Mouse (Mus musculus) mouse embryonic stem cell (cell line): ENCODE measurements around the gene Taar6.

Experiments
- in situ Hi-C, 2 experiments: fragments of 300-500 bp; cut with MboI; formaldehyde crosslinking; loops; 1 replicate in 1 of 2; 3 replicates in 1 of 2; pipeline ENCODE4 v1.14.3; 2019 to 2020; ENCODE audit warnings: low sequenced_read_pairs in 2 of 2, low pct_unique_long_range_greater_than_20kb in 1 of 2, mixed read lengths in 1 of 2; ENCODE audit not compliant: unreplicated experiment in 1 of 2

The Taar6 gene

DNA sequence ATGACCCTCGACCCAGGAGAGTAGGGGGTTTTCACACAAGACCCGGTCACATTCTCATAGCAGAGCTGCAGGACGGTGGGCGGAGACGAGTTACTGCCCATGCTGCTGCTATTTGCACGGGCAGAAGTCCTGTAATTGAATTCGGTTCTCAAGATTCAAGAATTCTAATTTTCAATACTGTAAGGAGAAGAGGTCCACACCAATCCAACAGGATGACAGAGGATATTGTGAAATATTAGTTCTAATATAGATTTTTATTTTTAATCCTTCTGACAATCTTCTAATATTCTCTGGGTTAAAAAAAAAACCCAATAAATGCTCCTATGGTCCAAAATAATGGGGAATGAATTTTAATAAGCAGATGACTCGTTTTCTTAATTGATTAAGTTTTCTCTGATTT lies at the start of gene Taar6:
TSS of gene Taar6 (minus strand) at position 101 of the 400 bp plus-strand sequence.
- in situ Hi-C loops, result loop anchor here (10.0 to 25.0 kb wide), 3 partner anchors 102 to 327 kb away; partner anchors contain the start of genes Taar8a (in 1 of the 2) and Taar8b (in 1 of the 2)

GRCm38 (mm10) chr10:24031347-24031746 lies 45.9 kb upstream of the Taar6 start:
- in situ Hi-C loops, result no loop called here

DNA sequence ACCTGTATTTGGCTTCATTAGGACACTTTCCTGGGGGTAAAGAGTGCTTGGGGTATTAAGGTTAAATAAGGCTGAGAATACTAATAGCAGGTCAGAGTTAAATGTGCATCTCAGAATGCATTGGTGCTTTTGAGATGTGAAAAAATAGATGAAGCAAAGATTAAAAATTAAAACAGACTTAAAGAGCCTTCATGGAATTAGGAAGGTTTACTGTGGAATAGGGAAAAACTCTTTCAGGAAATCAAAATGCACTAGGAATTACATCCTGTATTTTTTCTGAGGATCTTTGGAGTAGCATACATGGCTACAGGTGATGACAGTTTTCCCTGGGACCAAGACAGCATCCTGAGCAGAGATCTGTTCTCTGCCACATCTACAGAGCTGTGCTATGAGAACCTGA lies 41.5 kb upstream of the Taar6 start, which contains the start of gene Taar7d:
TSS of gene Taar7d (plus strand) at position 301 of the 400 bp plus-strand sequence.
- in situ Hi-C loops, result no loop called here

DNA sequence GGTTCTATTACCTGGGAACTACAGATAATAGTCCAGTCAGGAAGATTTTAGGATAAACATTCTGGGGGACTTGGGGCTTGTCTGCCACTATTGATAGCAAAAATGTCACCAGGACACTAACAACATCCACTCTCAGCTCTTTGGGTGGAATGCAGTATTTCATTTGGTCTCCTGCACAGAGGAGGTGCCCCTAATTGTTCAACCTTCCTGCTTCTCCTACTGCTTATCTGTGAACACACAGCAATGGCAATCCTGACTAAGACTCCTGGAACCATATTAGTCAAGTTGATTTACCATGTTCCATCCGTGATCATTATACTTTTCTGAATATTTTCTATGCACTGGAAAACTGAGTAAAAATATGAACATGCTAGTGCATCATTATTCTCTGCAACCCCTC lies 22.7 kb upstream of the Taar6 start:
- in situ Hi-C loops, result no loop called here

DNA sequence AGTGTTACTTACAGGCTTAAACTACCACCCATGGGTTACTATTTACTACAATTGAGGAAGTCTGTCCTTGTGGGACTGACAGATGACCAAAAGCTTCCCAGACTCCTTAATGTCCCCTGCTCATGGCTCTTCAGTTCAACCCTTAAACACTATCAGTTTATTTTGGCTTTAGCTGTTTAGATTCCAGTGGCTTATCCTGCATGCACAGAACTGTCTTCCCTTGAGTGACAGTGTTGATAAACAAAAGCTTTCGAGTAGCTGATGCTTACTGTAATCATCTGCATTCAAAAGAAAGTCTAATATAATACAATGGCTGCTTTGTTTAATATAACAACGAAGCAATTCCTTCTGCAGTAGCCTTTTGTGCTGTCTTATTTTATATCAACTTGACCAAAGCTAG lies 21.6 kb upstream of the Taar6 start:
- in situ Hi-C loops, result no loop called here

DNA sequence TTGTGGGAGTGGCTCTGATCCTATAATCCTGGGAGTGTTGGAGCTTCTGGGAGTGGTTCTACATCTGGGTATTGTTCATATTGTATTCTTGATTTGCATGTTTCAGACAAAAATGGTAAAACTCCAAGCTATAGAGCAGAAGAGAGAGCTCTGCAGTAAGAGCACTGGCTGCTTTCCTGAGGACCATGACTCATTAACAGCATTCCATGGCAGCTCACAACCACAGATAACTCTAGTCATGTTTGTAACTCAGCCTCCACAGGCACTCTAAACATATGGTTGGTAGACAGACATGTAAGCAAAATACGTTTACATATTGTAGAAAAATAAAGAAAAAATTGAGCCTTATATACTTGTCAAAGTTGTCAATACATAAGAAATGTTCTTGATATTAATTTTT lies 21.0 kb upstream of the Taar6 start:
- in situ Hi-C loops, result no loop called here

- in situ Hi-C loops, result loop anchor here (25.0 kb wide), 2 partner anchors 88 to 313 kb away; partner anchors contain the start of genes Taar8a (in 1 of the 2) and Taar8b (in 1 of the 2)
Measured at GRCm38 (mm10) chr10:23999639-24000038, 14.2 kb upstream of the Taar6 start, which contains the start of gene Taar7b. Gene Taar7b, plus strand, starts transcription at chr10:23999939.

DNA sequence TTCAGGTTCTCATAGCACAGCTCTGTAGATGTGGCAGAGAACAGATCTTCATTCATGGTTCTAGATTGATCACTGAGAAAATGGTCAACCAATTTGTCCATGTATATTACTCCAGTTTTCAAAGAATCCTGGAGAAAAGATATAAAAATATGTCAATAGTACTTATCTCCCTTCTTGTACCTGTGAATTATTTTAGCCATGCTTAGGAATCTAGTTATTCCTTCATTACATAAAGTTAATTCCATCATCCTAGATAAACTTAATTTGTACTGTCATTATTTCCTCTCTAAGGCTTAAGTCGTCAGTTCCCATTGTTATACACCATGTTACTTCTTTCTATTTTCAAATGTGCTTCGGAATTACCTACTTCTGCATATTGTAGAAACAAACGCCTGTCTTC lies 7.9 kb upstream of the Taar6 start, which contains the start of gene Taar7a:
TSS of gene Taar7a (minus strand) at position 101 of the 400 bp plus-strand sequence.
- in situ Hi-C loops, result loop anchor here (25.0 kb wide), 2 partner anchors 94 to 319 kb away; partner anchors contain the start of genes Taar8a (in 1 of the 2) and Taar8b (in 1 of the 2)

DNA sequence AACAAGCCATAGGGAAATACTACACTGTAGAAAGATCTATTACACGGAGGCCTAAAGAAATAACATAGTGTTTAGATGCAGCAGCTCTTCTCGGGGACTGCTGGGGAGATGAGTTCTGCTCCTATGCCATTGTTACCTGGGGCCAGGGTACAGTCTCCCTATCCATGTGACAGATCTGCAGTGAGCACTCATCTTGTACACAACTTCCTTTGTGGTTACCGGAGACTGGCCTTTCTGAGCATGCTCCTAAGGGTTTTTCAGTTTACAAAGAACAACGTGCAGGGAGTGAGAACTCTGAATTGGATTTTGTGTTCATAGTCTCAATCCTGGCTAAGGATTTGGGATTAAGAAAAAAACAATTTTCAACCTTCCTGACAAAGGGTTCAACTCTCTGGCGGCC lies 973 bp upstream of the Taar6 start:
- in situ Hi-C loops, result loop anchor here (10.0 to 25.0 kb wide), 3 partner anchors 101 to 326 kb away; partner anchors contain the start of genes Taar8a (in 1 of the 2) and Taar8b (in 1 of the 2)

- in situ Hi-C loops, result loop anchor here (25.0 kb wide), 2 partner anchors 108 to 333 kb away; partner anchors contain the start of genes Taar8a (in 1 of the 2) and Taar8b (in 1 of the 2)
Measured at GRCm38 (mm10) chr10:23978901-23979705, 6.3 kb downstream of the Taar6 start.

DNA sequence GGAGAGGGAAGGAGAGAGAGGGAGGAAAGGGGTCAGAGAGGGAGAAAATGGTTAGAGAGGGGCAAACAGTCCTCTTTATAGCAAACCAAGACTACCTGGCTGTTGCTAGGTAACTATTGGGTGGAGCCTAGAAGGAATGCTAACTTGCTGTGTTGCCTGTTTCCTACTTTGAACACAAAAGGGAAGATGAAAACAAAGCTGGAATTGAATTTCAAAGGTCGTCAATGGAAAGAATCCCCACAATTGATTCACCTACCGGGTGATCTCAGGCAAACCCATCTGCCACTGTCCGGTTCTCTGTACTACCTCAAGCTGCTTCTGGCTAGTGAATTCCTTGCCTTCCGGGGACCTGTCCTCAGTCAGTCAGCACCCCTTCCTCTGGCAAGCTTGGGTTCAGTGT lies 7.5 kb downstream of the Taar6 start:
- in situ Hi-C loops, result loop anchor here (25.0 kb wide), 2 partner anchors 109 to 334 kb away; partner anchors contain the start of genes Taar8a (in 1 of the 2) and Taar8b (in 1 of the 2)

GRCm38 (mm10) chr10:23971256-23971655 lies 14.2 kb downstream of the Taar6 start:
- in situ Hi-C loops, result no loop called here

- in situ Hi-C loops, result no loop called here
Measured at GRCm38 (mm10) chr10:23970656-23971165, 14.7 kb downstream of the Taar6 start, which contains the start of gene Taar5. Gene Taar5, plus strand, starts transcription at chr10:23970706.

GRCm38 (mm10) chr10:23964921-23965610 lies 20.4 kb downstream of the Taar6 start:
- in situ Hi-C loops, result no loop called here

DNA sequence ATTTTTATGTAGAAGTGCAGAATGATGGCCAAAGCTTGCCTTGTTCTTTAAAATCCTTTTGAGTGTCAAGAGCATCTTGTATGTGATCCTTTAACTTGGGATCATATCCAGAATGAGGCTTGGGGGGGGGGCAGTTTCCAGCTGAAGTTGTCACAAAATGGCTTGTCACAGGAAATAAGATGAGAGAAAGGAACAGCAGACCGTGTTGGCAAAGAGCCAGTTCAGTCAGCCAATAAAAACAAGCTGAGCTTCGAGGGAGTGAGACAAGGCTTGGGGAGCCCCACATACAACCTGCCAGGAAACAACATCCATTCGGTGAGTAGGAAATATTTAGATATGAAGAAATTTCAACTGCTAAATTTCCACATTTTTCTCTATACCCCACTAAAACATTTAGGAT lies 22.0 kb downstream of the Taar6 start:
- in situ Hi-C loops, result no loop called here

GRCm38 (mm10) chr10:23960444-23960915 lies 25.0 kb downstream of the Taar6 start, which contains the start of gene Taar4:
Gene Taar4, plus strand, starts transcription at chr10:23960494.
- in situ Hi-C loops, result no loop called here

DNA sequence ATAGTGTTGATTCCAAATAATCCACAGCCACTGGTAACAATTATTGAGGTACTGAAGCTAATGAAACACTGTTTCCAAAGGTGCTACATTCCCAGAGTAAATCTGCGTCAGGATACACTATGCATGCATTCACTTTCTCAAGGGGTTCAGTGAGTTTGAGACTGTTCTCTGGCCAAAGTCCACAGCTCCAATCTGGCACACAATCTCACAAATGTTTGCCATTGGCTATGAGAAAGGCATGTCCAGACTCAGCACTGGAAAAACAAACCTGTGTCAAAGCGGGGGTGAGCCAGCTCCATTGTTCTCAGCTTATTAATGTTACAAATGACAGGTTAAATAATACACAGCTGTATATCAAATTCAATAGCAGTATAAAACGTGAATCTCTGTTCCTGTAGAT lies 26.4 kb downstream of the Taar6 start:
- in situ Hi-C loops, result no loop called here

- in situ Hi-C loops, result no loop called here
Measured at GRCm38 (mm10) chr10:23951714-23952113, 33.7 kb downstream of the Taar6 start.
